In the genomic region with DNA sequence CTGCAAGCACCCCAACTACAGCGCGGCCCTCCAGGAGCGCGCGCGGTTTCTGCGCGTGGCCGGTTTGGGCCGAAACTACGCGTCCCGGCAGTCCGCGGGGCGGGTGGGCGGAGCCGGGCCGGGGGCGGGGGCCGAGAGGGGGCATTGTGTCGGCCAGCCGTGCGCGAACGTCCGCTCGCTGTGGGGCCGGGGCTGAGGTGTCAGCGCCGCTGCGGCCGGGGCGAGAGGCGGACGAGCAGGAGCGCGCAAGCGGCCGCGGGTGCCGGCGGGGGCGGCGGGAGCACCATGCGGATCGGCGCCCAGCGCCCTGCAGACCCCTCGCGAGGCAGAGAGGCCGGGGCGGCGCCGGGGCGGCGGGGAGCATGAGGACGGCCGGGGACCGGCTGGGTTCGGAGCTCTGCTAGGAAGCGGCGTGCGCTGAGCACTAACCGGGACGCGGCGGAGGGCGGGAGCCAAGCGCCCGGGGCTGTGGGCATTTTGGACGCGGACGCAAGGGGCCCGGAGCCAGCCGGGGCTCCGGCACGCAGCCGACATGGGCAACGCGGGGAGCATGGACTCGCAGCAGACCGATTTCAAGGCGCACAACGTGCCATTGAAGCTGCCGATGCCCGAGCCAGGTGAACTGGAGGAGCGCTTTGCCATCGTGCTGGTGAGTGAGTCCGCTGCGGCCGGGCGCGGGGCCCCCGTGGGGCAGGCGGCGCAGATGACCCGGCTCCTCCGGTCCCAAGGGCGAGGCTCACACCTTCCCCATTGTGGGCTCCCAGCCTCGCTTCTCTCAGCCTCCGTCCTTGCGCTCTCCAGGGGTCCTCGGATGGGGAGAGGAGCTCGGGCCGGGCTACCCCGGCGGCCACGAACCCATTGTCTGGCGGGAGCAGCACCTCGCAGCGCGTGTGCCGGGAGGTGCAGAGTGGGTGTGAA, we compare ENCODE assay signal across 8 mouse cellular contexts. TPM values are rescaled to one million over a fixed set of nuclear protein-coding genes. Genes with fewer than 3 reads are reported as not detected.
A peak's percentile ranks its signal among the peaks of the same experiment; 100 is the strongest.
DNase-seq lines count a peak whose midpoint lies in the region; ATAC-seq and TF ChIP-seq lines count a peak whose summit lies in the region.

Fmnl2 (plus strand) TSS at position 250 of the 918 bp plus-strand sequence.

- WGBS in liver, postnatal 0 days (ENCODE audit: insufficient replicate concordance), result 1% methylated on average over 101 of the region's 114 CpGs
- WGBS in thymus, adult 2 months, result 1% methylated on average over 114 of the region's 114 CpGs

- peak within 1 kb of the TSS; percentile 94 for H3K4me3 ChIP-seq in ES-Bruce4 (ENCODE audit: low read depth, low read length)
- peak within 1 kb of the TSS; percentile 74 for H3K4me3 ChIP-seq in liver, postnatal 0 days (ENCODE audit: low read depth, low read length)
- H3K4me3 ChIP-seq in thymus, adult 2 months (ENCODE audit: control insufficient read depth, insufficient read depth, low read length), result peak within 1 kb of the TSS; percentile 58

- H3K4me2 ChIP-seq in liver, postnatal 0 days (ENCODE audit: low read depth, low read length), result peak within 1 kb of the TSS; percentile 91

- DNase-seq in cerebellum, adult 18-20 months, result peak; percentile 82 to 87
- peak; percentile 60 for DNase-seq in forelimb bud, embryonic 11.5 days (ENCODE audit: low read depth, low spot score)
- peak; percentile 79 to 82 for DNase-seq in heart, postnatal 36 days
- DNase-seq in layer of hippocampus, adult 18-20 months (ENCODE audit: low spot score in 2 of 2), result peak; percentile 56 to 72
- peak; percentile 77 for DNase-seq in liver, postnatal 0 days
- peak; percentile 19 for DNase-seq in thymus, adult 2 months

- TF ChIP-seq EP300 in ES-Bruce4 (IDR thresholded peaks at IDR 0.05; ENCODE audit: insufficient read depth, low read depth, low read length), result no peak
- no peak for TF ChIP-seq EP300 in liver, postnatal 0 days (IDR thresholded peaks at IDR 0.05; ENCODE audit: low read depth)

- intact Hi-C loops in heart, postnatal 36 days (cut with DNase I), result loop anchor here (2.0 to 5.0 kb wide), 4 partner anchors 96 to 224 kb away; no protein-coding TSS in a partner anchor

- H3K4me1 ChIP-seq in ES-Bruce4 (ENCODE audit: control insufficient read depth, insufficient read depth, low read length), result no peaks in the 10 kb centered on the region
- peaks cover 8% of the 10 kb centered on the region; the same call in 1 of the 2 replicates for H3K4me1 ChIP-seq in liver, postnatal 0 days (ENCODE audit: insufficient read depth)
- peaks cover 8% of the 10 kb centered on the region for H3K4me1 ChIP-seq in thymus, adult 2 months (replicated peaks; ENCODE audit: control insufficient read depth, insufficient read depth, low read length)

- peak; percentile 28 for TF ChIP-seq POLR2A in ES-Bruce4 (IDR thresholded peaks at IDR 0.05; ENCODE audit: insufficient read depth, low read length)
- no peak for TF ChIP-seq POLR2A in thymus, adult 2 months (IDR thresholded peaks at IDR 0.05; ENCODE audit: control insufficient read depth, extremely low read depth, insufficient read depth, low read length, poor library complexity)

- H3K27me3 ChIP-seq in ES-Bruce4 (ENCODE audit: control insufficient read depth, insufficient read depth, low read length, poor library complexity, severe bottlenecking), result no peaks in the 10 kb centered on the region
- H3K27me3 ChIP-seq in liver, postnatal 0 days (ENCODE audit: insufficient read depth, low read length), result peaks cover 15% of the 10 kb centered on the region
- peaks cover 14% of the 10 kb centered on the region for H3K27me3 ChIP-seq in thymus, adult 2 months (ENCODE audit: control insufficient read depth, insufficient read depth, low read length)

- TF ChIP-seq CTCF in ES-Bruce4 (IDR thresholded peaks at IDR 0.05; ENCODE audit: low read depth, low read length), result no peak
- no peak for TF ChIP-seq CTCF in liver, postnatal 0 days (IDR thresholded peaks at IDR 0.05; ENCODE audit: low read depth)
- no peak for TF ChIP-seq CTCF in thymus, adult 2 months (IDR thresholded peaks at IDR 0.05; ENCODE audit: borderline replicate concordance, control insufficient read depth, extremely low read depth, insufficient read depth, low read length, poor library complexity)

- peak; percentile 80 for ATAC-seq in liver, postnatal 0 days
- 0 out of 2 replicates have a peak, but pooled peaks have one; percentile 23 for ATAC-seq in neutrophil, adult 5-6 weeks (ENCODE audit: extremely low read depth, insufficient number of reproducible peaks, low FRiP score, poor library complexity, severe bottlenecking)

- no peaks in the 10 kb centered on the region for H3K36me3 ChIP-seq in ES-Bruce4 (ENCODE audit: control insufficient read depth, insufficient read depth, low read length, poor library complexity, severe bottlenecking)
- H3K36me3 ChIP-seq in liver, postnatal 0 days (replicated peaks; ENCODE audit: insufficient read depth, low read length), result no peaks in the 10 kb centered on the region
- H3K36me3 ChIP-seq in thymus, adult 2 months (ENCODE audit: control insufficient read depth, insufficient read depth, low read length), result no peaks in the 10 kb centered on the region

- no peak within 1 kb of the TSS for H3K27ac ChIP-seq in ES-Bruce4 (ENCODE audit: insufficient read depth, low read length)
- peak within 1 kb of the TSS; percentile 44; the same call in 1 of the 2 replicates for H3K27ac ChIP-seq in liver, postnatal 0 days (ENCODE audit: low read depth)
- no peak within 1 kb of the TSS for H3K27ac ChIP-seq in thymus, adult 2 months (ENCODE audit: control insufficient read depth, insufficient read depth, low read length)

- H3K9ac ChIP-seq in ES-Bruce4 (ENCODE audit: low read depth, poor library complexity, severe bottlenecking), result peak within 1 kb of the TSS; percentile 88
- peak within 1 kb of the TSS; percentile 64 for H3K9ac ChIP-seq in liver, postnatal 0 days (replicated peaks)

- no peaks in the 10 kb centered on the region for H3K9me3 ChIP-seq in ES-Bruce4 (replicated peaks; ENCODE audit: control insufficient read depth, insufficient read depth, low read length, poor library complexity, severe bottlenecking)
- no peaks in the 10 kb centered on the region for H3K9me3 ChIP-seq in liver, postnatal 0 days (ENCODE audit: low read length)

RNA-seq across cellular contexts. Expression of gene Fmnl2, which starts in this region (rescaled TPM):
- 54.6 and 55.7 TPM in 2 replicates for polyA plus RNA-seq in ES-Bruce4 (2011; ENCODE audit: insufficient read depth, insufficient read length, low read depth, missing spikeins)
- 1 to 10 TPM; 5.6 to 6.8 TPM for total RNA-seq in heart, postnatal 36 days (2021)
- total RNA-seq in layer of hippocampus, adult 18-20 months (2021), result 10 to 100 TPM; 43.0 to 46.9 TPM
- 0.89 and 1.0 TPM in 2 replicates for polyA plus RNA-seq in liver, postnatal 0 days (2015; fragmentation: Nextera tagmentation; extraction: Ambion mirVana)
- total RNA-seq in neutrophil, adult 5-6 weeks (2017), result 0.98 and 1.2 TPM in 2 replicates
- polyA plus RNA-seq in thymus, adult 2 months (2012; rRNA removed), result 4.1 and 5.0 TPM in 2 replicates

Comparison
In these comparisons a context has a peak if more than half of its experiments do, and no peak if none do; other contexts are left out.
1. RNA of gene Fmnl2 (total RNA-seq): 43.0 to 46.9 TPM in layer of hippocampus, adult 18-20 months; 5.6 to 6.8 TPM in heart, postnatal 36 days and 0.98 to 1.2 TPM in neutrophil, adult 5-6 weeks; every median in the first group is over 4 times any median in the second.
2. DNase-seq: peak in every context shown above with its lines; median percentile 84 in cerebellum, adult 18-20 months; 80 in heart, postnatal 36 days; 77 in liver, postnatal 0 days; 64 in layer of hippocampus, adult 18-20 months; 60 in forelimb bud, embryonic 11.5 days; 19 in thymus, adult 2 months.
3. Peak in every context shown above with its lines, with median percentiles within 50 percentile points of each other: H3K4me3 ChIP-seq.